Mouse (Mus musculus) hindbrain, postnatal 0 days (tissue): ENCODE results near the gene Klhl15. TPM values are rescaled to one million over a fixed set of nuclear protein-coding genes. Genes with fewer than 3 reads are reported as not detected.

Source experiments
- ATAC-seq: fragments of 200-750 bp; cut with Nextera tagmentation; 2 replicates; pipeline ENCODE4 v1.8.0; 2017; ENCODE audit warnings: mild to moderate bottlenecking, moderate TSS enrichment, moderate library complexity
- DNase-seq: peaks from one replicate; pipeline ENCODE4 v3.0.0-alpha.2; 2015; ENCODE audit warnings: low spot score
- H3K27ac ChIP-seq: fragments of 300-500 bp; sonication (generic); 2 replicates; pipeline ENCODE4 v1.5.1; 2014; ENCODE audit warnings: mild to moderate bottlenecking
- H3K27me3 ChIP-seq: fragments of 300-500 bp; sonication (generic); 2 replicates; pipeline ENCODE4 v1.6.1; 2014; ENCODE audit warnings: low read length, mixed read lengths; ENCODE audit not compliant: insufficient read depth
- H3K36me3 ChIP-seq: fragments of 300-500 bp; sonication (generic); 2 replicates; pipeline ENCODE4 v1.6.1; 2014; ENCODE audit warnings: low read length, mixed read lengths; ENCODE audit not compliant: insufficient read depth
- H3K4me1 ChIP-seq: fragments of 300-500 bp; sonication (generic); 2 replicates; pipeline ENCODE4 v1.6.1; 2014; ENCODE audit warnings: antibody characterized with exemption, low read length, mixed read lengths; ENCODE audit not compliant: insufficient read depth
- H3K4me2 ChIP-seq: fragments of 300-500 bp; sonication (generic); 2 replicates; pipeline ENCODE4 v1.6.1; 2014; ENCODE audit warnings: low read depth, mild to moderate bottlenecking, low read length, moderate library complexity, mixed read lengths
- H3K4me3 ChIP-seq: fragments of 300-500 bp; sonication (generic); 2 replicates; pipeline ENCODE4 v1.5.1; 2014; ENCODE audit warnings: low read length
- H3K9ac ChIP-seq: fragments of 300-500 bp; sonication (generic); replicated peaks from 2 replicates; pipeline ENCODE4 v1.6.1; 2014; ENCODE audit warnings: mild to moderate bottlenecking, low read length, moderate library complexity, mixed read lengths
- H3K9me3 ChIP-seq: fragments of 300-500 bp; sonication (generic); 2 replicates; pipeline ENCODE4 v1.6.1; 2016; ENCODE audit warnings: low read length, mixed read lengths
- CTCF ChIP-seq: IDR thresholded peaks from 2 replicates; pipeline ENCODE4 v1.5.1; 2016; ENCODE audit warnings: antibody characterized with exemption, control low read depth, low read depth
- WGBS: fragments of 180-500 bp; shearing (Covaris S2); extraction: QIAGEN DNeasy Blood & Tissue Kit; methylation state at CpG from one replicate; pipeline ENCODE4 v1.1.7; 2014; 5-methylcytosine and 5-hydroxymethylcytosine counted together
- microRNA-seq, 2 experiments: library from miRNA; unstranded; fragments of <30 nt; microRNA quantifications; one replicate each; pipeline ENCODE4; 2016
- polyA plus RNA-seq: library from polyadenylated mRNA; unstranded; fragments of >200 nt; fragmentation: Nextera tagmentation; extraction: Ambion mirVana; gene quantifications from 2 replicates; pipeline ENCODE4 v1.2.1, GENCODE M21; 2015
- total RNA-seq: library from RNA; depleted of rRNA; stranded (reverse); fragments of >200 nt; gene quantifications from 2 replicates; pipeline ENCODE4 v1.2.3, GENCODE M21; 2014; rRNA removed

Gene Klhl15
- total and polyA plus RNA-seq, 2 experiments from 2014 or later: 8.7 to 26.5 TPM

- no peak for TF ChIP-seq CTCF
- no peak overlapping the region for H3K4me2 ChIP-seq
- no peaks in the 10 kb centered on the region for H3K9me3 ChIP-seq
- H3K27ac ChIP-seq: no peak overlapping the region
- H3K27me3 ChIP-seq: peaks cover under 1% of the 10 kb centered on the region; the same call in 1 of the 2 replicates
- no peak overlapping the region for H3K4me3 ChIP-seq
- DNase-seq: peak; percentile 40
- H3K4me1 ChIP-seq: no peaks in the 10 kb centered on the region
- 51% methylated on average over 11 of the region's 11 CpGs for WGBS
- H3K36me3 ChIP-seq: no peaks in the 10 kb centered on the region
- H3K9ac ChIP-seq: no peak overlapping the region
- peak; percentile 53; the same call in 1 of the 2 replicates for ATAC-seq
Observed at GRCm38 (mm10) chrX:94321036-94321902, 86.9 kb downstream of the Klhl15 start.

Small RNA genes within 50 kb of the gene (microRNA-seq; reads per million reads assigned to microRNA genes)
- 0 reads per million in 2 experiments for gene Mir7673

Other genes with a start within 250 kb of the Klhl15 start
- gene Zfx, start 110.9 kb upstream of the Klhl15 start, total RNA-seq: 24.2 and 27.9 TPM in 2 replicates
- gene Zfx, start 110.9 kb upstream of the Klhl15 start, polyA plus RNA-seq: 19.0 and 20.2 TPM in 2 replicates
- gene Eif2s3x, start 21.7 kb upstream of the Klhl15 start, total RNA-seq: 179 and 196 TPM in 2 replicates
- gene Eif2s3x, start 21.7 kb upstream of the Klhl15 start, polyA plus RNA-seq: 55.5 and 88.1 TPM in 2 replicates
- gene Fam90a1b, start 132.2 kb downstream of the Klhl15 start, total RNA-seq: 0.04 and 0.37 TPM in 2 replicates
- 0.26 and 0.49 TPM in 2 replicates for gene Fam90a1b, start 132.2 kb downstream of the Klhl15 start, polyA plus RNA-seq
- 58.0 and 59.9 TPM in 2 replicates for gene Apoo, start 132.5 kb downstream of the Klhl15 start, total RNA-seq
- gene Apoo, start 132.5 kb downstream of the Klhl15 start, polyA plus RNA-seq: 175 and 176 TPM in 2 replicates